Mouse (Mus musculus) midbrain, postnatal 0 days (tissue): ENCODE results near the gene Mvp. TPM values are rescaled to one million over a fixed set of nuclear protein-coding genes. Genes with fewer than 3 reads are reported as not detected.

ENCODE experiments used
- ATAC-seq: fragments of 200-750 bp; cut with Nextera tagmentation; 2 replicates; pipeline ENCODE4 v1.8.0; 2017; ENCODE audit warnings: moderate number of reproducible peaks, mild to moderate bottlenecking, moderate TSS enrichment, moderate library complexity; ENCODE audit not compliant: low FRiP score
- DNase-seq: peaks from one replicate; pipeline ENCODE4 v3.0.0-alpha.2; 2015; ENCODE audit warnings: low spot score
- H3K27ac ChIP-seq: fragments of 300-500 bp; sonication (generic); 2 replicates; pipeline ENCODE4 v1.5.1; 2014; ENCODE audit warnings: low read depth, mild to moderate bottlenecking, low read length, mixed read lengths
- H3K27me3 ChIP-seq: fragments of 300-500 bp; sonication (generic); 2 replicates; pipeline ENCODE4 v1.6.1; 2014; ENCODE audit warnings: low read length, control low read depth, mixed read lengths; ENCODE audit not compliant: insufficient read depth
- H3K36me3 ChIP-seq: fragments of 300-500 bp; sonication (generic); 2 replicates; pipeline ENCODE4 v1.6.1; 2014; ENCODE audit warnings: low read length, control low read depth, mixed read lengths; ENCODE audit not compliant: insufficient read depth
- H3K4me1 ChIP-seq: fragments of 300-500 bp; sonication (generic); 2 replicates; pipeline ENCODE4 v1.6.1; 2014; ENCODE audit warnings: mild to moderate bottlenecking, control low read depth, antibody characterized with exemption, low read length, mixed read lengths; ENCODE audit not compliant: insufficient read depth
- H3K4me2 ChIP-seq: fragments of 300-500 bp; sonication (generic); 2 replicates; pipeline ENCODE4 v1.6.1; 2014; ENCODE audit warnings: low read depth, mild to moderate bottlenecking, low read length, mixed read lengths; ENCODE audit not compliant: poor library complexity, severe bottlenecking
- H3K4me3 ChIP-seq: fragments of 300-500 bp; sonication (generic); 2 replicates; pipeline ENCODE4 v1.5.1; 2014; ENCODE audit warnings: low read depth, mild to moderate bottlenecking, low read length, moderate library complexity
- H3K9ac ChIP-seq: fragments of 300-500 bp; sonication (generic); replicated peaks from 2 replicates; pipeline ENCODE4 v1.6.1; 2014; ENCODE audit warnings: mild to moderate bottlenecking, low read length, moderate library complexity, mixed read lengths; ENCODE audit not compliant: poor library complexity, severe bottlenecking
- H3K9me3 ChIP-seq: fragments of 300-500 bp; sonication (generic); 2 replicates; pipeline ENCODE4 v1.6.1; 2016; ENCODE audit warnings: low read length, control low read depth
- CTCF ChIP-seq: IDR thresholded peaks from 2 replicates; pipeline ENCODE4 v1.5.1; 2016; ENCODE audit warnings: antibody characterized with exemption, mild to moderate bottlenecking
- WGBS: fragments of 180-500 bp; shearing (Covaris S2); extraction: QIAGEN DNeasy Blood & Tissue Kit; methylation state at CpG from one replicate; pipeline ENCODE4 v1.1.7; 2014; 5-methylcytosine and 5-hydroxymethylcytosine counted together
- polyA plus RNA-seq: library from polyadenylated mRNA; unstranded; fragments of >200 nt; fragmentation: Nextera tagmentation; extraction: Ambion mirVana; gene quantifications from 2 replicates; pipeline ENCODE4 v1.2.1, GENCODE M21; 2015
- total RNA-seq: library from RNA; depleted of rRNA; stranded (reverse); fragments of >200 nt; gene quantifications from 2 replicates; pipeline ENCODE4 v1.2.3, GENCODE M21; 2014

Mvp gene
- total and polyA plus RNA-seq, 2 experiments from 2014 or later = 4.2 to 4.4 TPM

DNA sequence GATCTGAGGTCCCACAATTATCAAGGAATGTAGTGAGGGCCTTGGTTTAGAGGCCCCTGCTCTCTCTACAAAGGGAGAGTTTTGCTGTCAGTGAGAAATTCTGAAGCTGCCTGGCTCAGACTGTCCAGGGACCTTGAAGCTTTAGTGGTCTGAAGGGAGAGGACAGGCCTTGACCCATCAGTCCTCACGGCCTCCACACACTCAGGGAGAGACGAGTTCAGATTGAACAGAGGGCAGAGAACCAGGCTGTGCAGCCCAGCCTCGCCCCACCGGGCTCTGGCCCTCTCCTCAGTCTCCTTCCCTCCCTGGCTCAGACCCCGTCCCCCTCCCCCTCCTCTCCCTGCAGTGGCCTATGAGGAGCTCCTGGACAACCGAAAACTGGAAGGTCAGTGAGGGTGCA is 47.1 kb downstream of the Mvp start:
- Histone ChIP-seq H3K36me3 (peaks cover 63% of the 10 kb centered on the region), H3K4me2 (no peak overlapping the region), H3K9ac (no peak overlapping the region), H3K4me3 (no peak overlapping the region), H3K9me3 (no peaks in the 10 kb centered on the region), H3K27me3 (no peaks in the 10 kb centered on the region), H3K4me1 (no peaks in the 10 kb centered on the region), H3K27ac (no peak overlapping the region)
- no peak for TF ChIP-seq CTCF
- DNase-seq (no peak), ATAC-seq (no peak)
- WGBS = 63% methylated on average over 6 of the region's 6 CpGs

DNA sequence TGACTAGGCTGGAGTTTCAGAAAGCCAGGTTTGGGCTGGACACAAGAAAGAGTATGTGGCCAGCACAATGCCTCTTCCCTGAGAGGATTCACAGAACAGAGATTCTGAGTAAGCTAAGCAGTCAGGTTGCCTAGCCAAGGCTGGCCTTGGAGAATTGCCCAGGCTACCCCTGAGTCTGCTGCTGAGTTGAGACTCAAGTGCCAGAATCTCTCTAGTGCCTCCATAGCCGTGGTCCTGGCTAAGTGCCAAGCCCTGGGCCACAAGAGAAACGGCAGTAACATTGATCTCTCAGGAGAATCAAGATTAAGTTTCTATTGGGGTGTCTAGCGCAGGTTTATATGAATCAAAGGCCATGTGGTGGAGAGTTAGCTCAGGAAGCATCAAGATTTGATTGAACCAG is 48.9 kb downstream of the Mvp start:
- DNase-seq = no peak
- H3K4me3 ChIP-seq = no peak overlapping the region
- no peak overlapping the region for H3K27ac ChIP-seq
- H3K9me3 ChIP-seq = no peaks in the 10 kb centered on the region
- peaks cover 68% of the 10 kb centered on the region for H3K36me3 ChIP-seq
- H3K4me1 ChIP-seq = no peaks in the 10 kb centered on the region
- H3K27me3 ChIP-seq = no peaks in the 10 kb centered on the region
- ATAC-seq = no peak
- 49% methylated on average over 3 of the region's 3 CpGs for WGBS
- TF ChIP-seq CTCF = no peak
- H3K4me2 ChIP-seq = no peak overlapping the region
- no peak overlapping the region for H3K9ac ChIP-seq

DNA sequence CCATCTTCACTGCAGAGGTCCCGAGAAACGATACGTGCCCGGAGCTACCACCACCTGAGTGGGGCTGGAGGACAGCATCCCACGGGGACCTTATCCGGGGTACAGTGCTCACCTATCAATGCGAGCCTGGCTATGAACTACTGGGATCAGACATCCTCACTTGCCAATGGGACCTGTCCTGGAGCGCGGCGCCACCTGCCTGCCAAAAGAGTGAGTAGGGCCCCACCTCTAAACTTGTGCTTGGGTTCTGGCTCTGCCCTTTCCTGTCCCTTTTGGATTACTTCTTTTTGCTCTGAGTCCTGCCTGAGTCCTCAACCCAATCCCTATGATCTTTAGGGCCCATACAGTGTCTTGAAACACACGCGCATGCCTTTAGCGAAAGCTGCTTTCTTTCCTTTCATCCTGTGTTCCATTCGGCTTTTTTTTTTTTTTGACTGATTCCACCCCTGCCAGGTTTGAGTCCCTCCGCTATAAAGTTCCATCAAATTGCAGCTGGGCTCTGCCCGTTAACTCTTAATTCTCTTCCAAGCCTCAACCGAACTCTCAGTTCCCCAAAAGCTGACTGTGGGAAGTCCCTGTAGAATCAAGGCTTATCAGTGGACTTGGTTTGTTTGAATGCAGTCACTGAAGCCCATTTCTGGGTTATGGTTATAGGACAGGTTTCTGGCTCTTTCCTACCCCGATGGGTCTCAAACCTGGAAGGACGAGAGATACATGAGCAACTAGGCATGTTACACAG is 50.7 kb downstream of the Mvp start:
- TF ChIP-seq CTCF = peak; percentile 63
- no peak overlapping the region for H3K4me3 ChIP-seq
- ATAC-seq (no peak), DNase-seq (no peak)
- no peak overlapping the region for H3K4me2 ChIP-seq
- WGBS = 30% methylated on average over 19 of the region's 19 CpGs
- H3K27me3 ChIP-seq = no peaks in the 10 kb centered on the region
- no peak overlapping the region for H3K27ac ChIP-seq
- no peak overlapping the region for H3K9ac ChIP-seq
- H3K9me3 ChIP-seq = no peaks in the 10 kb centered on the region
- no peaks in the 10 kb centered on the region for H3K4me1 ChIP-seq
- peaks cover 62% of the 10 kb centered on the region for H3K36me3 ChIP-seq

DNA sequence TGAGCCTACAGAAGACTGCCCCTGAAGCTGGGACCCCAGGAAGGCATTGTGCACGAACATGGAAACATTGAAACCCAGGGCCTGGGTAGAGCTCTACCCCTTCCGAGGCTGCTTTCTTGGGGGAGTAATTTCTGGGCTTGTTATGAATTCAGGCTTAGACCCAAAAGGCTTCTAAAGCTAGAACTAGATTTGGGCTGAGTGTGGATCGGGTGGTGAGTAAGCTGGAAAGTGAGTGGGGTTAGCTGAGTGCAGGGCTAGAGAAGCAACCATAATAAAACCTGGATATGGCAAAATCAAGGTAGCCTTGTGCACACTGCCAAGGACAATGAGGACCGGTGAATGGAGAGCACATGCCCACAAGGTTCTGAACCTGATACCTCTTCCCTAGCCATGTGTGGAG is 52.5 kb downstream of the Mvp start:
- peaks cover 64% of the 10 kb centered on the region for H3K36me3 ChIP-seq
- no peak overlapping the region for H3K4me2 ChIP-seq
- no peaks in the 10 kb centered on the region for H3K4me1 ChIP-seq
- DNase-seq (no peak), ATAC-seq (no peak)
- H3K9me3 ChIP-seq = no peaks in the 10 kb centered on the region
- no peaks in the 10 kb centered on the region for H3K27me3 ChIP-seq
- no peak overlapping the region for H3K4me3 ChIP-seq
- no peak for TF ChIP-seq CTCF
- no peak overlapping the region for H3K27ac ChIP-seq
- WGBS = 90% methylated on average over 4 of the region's 4 CpGs
- H3K9ac ChIP-seq = no peak overlapping the region

DNA sequence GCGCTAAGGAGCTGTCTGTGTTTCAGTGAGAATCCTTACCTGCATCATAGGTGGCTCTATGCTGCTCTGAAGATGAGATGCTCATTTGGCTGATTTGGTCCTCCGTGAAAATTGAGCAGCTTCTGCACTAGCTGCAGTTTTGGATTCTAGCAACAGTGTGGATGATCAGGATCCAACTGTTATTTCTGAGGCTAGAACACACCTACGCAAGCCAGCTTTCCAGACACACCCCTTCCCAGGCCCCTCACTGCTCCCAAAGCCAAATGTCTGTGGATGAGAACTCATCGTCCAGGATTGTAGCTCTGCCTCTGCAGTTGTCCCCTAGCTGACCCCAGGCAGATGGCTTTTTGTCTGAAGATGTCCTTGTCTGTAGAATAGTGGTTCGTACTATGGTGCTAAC is 53.3 kb downstream of the Mvp start:
- H3K9ac ChIP-seq = no peak overlapping the region
- H3K36me3 ChIP-seq = peaks cover 60% of the 10 kb centered on the region
- no peak overlapping the region for H3K27ac ChIP-seq
- 87% methylated on average over 5 of the region's 5 CpGs for WGBS
- TF ChIP-seq CTCF = no peak
- ATAC-seq (no peak), DNase-seq (no peak)
- H3K27me3 ChIP-seq = no peaks in the 10 kb centered on the region
- no peak overlapping the region for H3K4me2 ChIP-seq
- no peaks in the 10 kb centered on the region for H3K9me3 ChIP-seq
- H3K4me3 ChIP-seq = no peak overlapping the region
- no peaks in the 10 kb centered on the region for H3K4me1 ChIP-seq

DNA sequence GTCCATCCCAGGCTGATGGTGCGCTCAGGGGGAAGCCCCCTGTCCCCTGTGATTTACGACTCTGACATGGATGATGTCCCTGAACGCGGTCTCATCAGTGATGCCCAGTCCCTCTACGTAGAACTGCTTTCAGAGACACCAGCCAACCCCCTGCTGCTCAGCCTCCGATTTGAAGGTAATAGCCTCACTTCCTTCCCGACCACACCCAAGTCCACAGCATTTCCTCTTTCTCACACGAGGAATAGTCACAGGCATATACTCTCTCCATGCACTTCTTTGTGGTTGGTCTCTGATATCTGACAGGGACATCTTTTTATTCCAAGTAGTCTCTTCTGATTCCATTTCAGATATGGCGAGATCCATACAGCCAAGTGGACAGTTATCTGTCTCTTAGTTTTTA is 54.6 kb downstream of the Mvp start:
- no peak for ATAC-seq

More for the DNA sequence above, 54.6 kb downstream of the Mvp start:
- WGBS = 78% methylated on average over 9 of the region's 9 CpGs
- H3K9me3 ChIP-seq = no peaks in the 10 kb centered on the region
- H3K27ac ChIP-seq = no peak overlapping the region
- no peaks in the 10 kb centered on the region for H3K27me3 ChIP-seq
- no peak overlapping the region for H3K9ac ChIP-seq
- DNase-seq = no peak
- H3K36me3 ChIP-seq = peaks cover 67% of the 10 kb centered on the region
- H3K4me3 ChIP-seq = no peak overlapping the region
- no peak for TF ChIP-seq CTCF
- H3K4me1 ChIP-seq = no peaks in the 10 kb centered on the region
- no peak overlapping the region for H3K4me2 ChIP-seq
